Mouse (Mus musculus): ENCODE measurements at regions not wholly inside any gene's neighbourhood (a gene's known extent, or its start where the extent isn't known, plus 50 kb on each side); places are given as distances from the start of the nearest gene placed in this dataset.

GRCm38 (mm10) chr13:6236503-6236902 is 311.4 kb upstream of the Pitrm1 start:
- Histone ChIP-seq H3K27me3 (ENCODE audit: control insufficient read depth in 1 of 2, insufficient read depth in 2 of 2, low read length in 2 of 2) (no peaks in the 10 kb centered on the region), H3K9ac (ENCODE audit: control insufficient read depth, low read depth, low read length, poor library complexity, severe bottlenecking) (no peak overlapping the region), H3K9me3 (replicated peaks; ENCODE audit: insufficient read depth, low read length) (no peaks in the 10 kb centered on the region), H3K36me3 (ENCODE audit: control insufficient read depth in 1 of 2, insufficient read depth in 2 of 2, low read length in 2 of 2) (no peaks in the 10 kb centered on the region), H3K4me1 (ENCODE audit: control insufficient read depth in 1 of 2, insufficient read depth in 2 of 2, low read length in 2 of 2) (no peaks in the 10 kb centered on the region), H3K27ac (ENCODE audit: control insufficient read depth, low read depth, low read length) (no peak overlapping the region), H3K4me3 (ENCODE audit: control insufficient read depth in 1 of 2, insufficient read depth in 1 of 2, low read depth in 2 of 2, low read length in 2 of 2) (no peak overlapping the region), H3K79me2 (ENCODE audit: control insufficient read depth, insufficient read depth, low read length, poor library complexity) (no peaks in the 10 kb centered on the region)
- DNase-seq (ENCODE audit: low read depth, low spot score): no peak
- no peak for TF ChIP-seq EP300 (IDR thresholded peaks at IDR 0.05; ENCODE audit: low read depth in 1 of 2, low read length in 2 of 2)

- TF ChIP-seq NRF1 (IDR thresholded peaks at IDR 0.05; ENCODE audit: insufficient read depth, low read depth, low read length, poor library complexity, severe bottlenecking): no peak
- TF ChIP-seq SMC3 (IDR thresholded peaks at IDR 0.05; ENCODE audit: low read depth, low read length): no peak
- TF ChIP-seq JUND (IDR thresholded peaks at IDR 0.05; ENCODE audit: low read depth, low read length): no peak
- TF ChIP-seq USF2 (IDR thresholded peaks at IDR 0.05; ENCODE audit: borderline replicate concordance in 1 of 2, insufficient read depth in 1 of 2, low read depth in 1 of 2, low read length in 2 of 2): no peak
- no peak for TF ChIP-seq ETS1 (IDR thresholded peaks at IDR 0.05; ENCODE audit: low read depth, low read length)
- no peak for TF ChIP-seq CHD2 (IDR thresholded peaks at IDR 0.05; ENCODE audit: low read length)
- TF ChIP-seq MYC (IDR thresholded peaks at IDR 0.05; ENCODE audit: low read depth, low read length): no peak
- no peak for TF ChIP-seq CTCF (IDR thresholded peaks at IDR 0.05 in 2 of 3, conservative IDR thresholded peaks at IDR 0.05 in 1 of 3; ENCODE audit: control insufficient read depth in 1 of 3, insufficient read depth in 1 of 3, low read depth in 2 of 3, low read length in 3 of 3, poor library complexity in 1 of 3, severe bottlenecking in 1 of 3)
- TF ChIP-seq ELF1 (IDR thresholded peaks at IDR 0.05; ENCODE audit: low read depth, low read length): no peak
- no peak for TF ChIP-seq MAZ (IDR thresholded peaks at IDR 0.05; ENCODE audit: low read depth, low read length)
- no peak overlapping the region for H3K27ac ChIP-seq (ENCODE audit: control insufficient read depth, low read depth, low read length)
- no peaks in the 10 kb centered on the region for H3K36me3 ChIP-seq (ENCODE audit: control insufficient read depth in 1 of 2, insufficient read depth in 2 of 2, low read length in 2 of 2)
- H3K4me1 ChIP-seq (ENCODE audit: control insufficient read depth in 1 of 2, insufficient read depth in 2 of 2, low read length in 2 of 2): no peaks in the 10 kb centered on the region
- H3K27me3 ChIP-seq (ENCODE audit: control insufficient read depth in 1 of 2, insufficient read depth in 2 of 2, low read length in 2 of 2): no peaks in the 10 kb centered on the region
- DNase-seq (ENCODE audit: low read depth, low spot score): no peak
- no peak overlapping the region for H3K9ac ChIP-seq (ENCODE audit: control insufficient read depth, low read depth, low read length, poor library complexity, severe bottlenecking)
- no peak overlapping the region for H3K4me3 ChIP-seq (ENCODE audit: control insufficient read depth in 1 of 2, insufficient read depth in 1 of 2, low read depth in 2 of 2, low read length in 2 of 2)
- H3K79me2 ChIP-seq (ENCODE audit: control insufficient read depth, insufficient read depth, low read length, poor library complexity): no peaks in the 10 kb centered on the region
- no peaks in the 10 kb centered on the region for H3K9me3 ChIP-seq (replicated peaks; ENCODE audit: insufficient read depth, low read length)
Observed at GRCm38 (mm10) chr13:6237201-6237600, 310.7 kb upstream of the Pitrm1 start.

- Histone ChIP-seq H3K27ac (ENCODE audit: control insufficient read depth, low read depth, low read length) (no peak overlapping the region), H3K9ac (ENCODE audit: control insufficient read depth, low read depth, low read length, poor library complexity, severe bottlenecking) (no peak overlapping the region), H3K79me2 (ENCODE audit: control insufficient read depth, insufficient read depth, low read length, poor library complexity) (no peaks in the 10 kb centered on the region), H3K36me3 (ENCODE audit: control insufficient read depth in 1 of 2, insufficient read depth in 2 of 2, low read length in 2 of 2) (no peaks in the 10 kb centered on the region), H3K4me1 (ENCODE audit: control insufficient read depth in 1 of 2, insufficient read depth in 2 of 2, low read length in 2 of 2) (no peaks in the 10 kb centered on the region), H3K27me3 (ENCODE audit: control insufficient read depth in 1 of 2, insufficient read depth in 2 of 2, low read length in 2 of 2) (no peaks in the 10 kb centered on the region), H3K9me3 (replicated peaks; ENCODE audit: insufficient read depth, low read length) (no peaks in the 10 kb centered on the region), H3K4me3 (ENCODE audit: control insufficient read depth in 1 of 2, insufficient read depth in 1 of 2, low read depth in 2 of 2, low read length in 2 of 2) (no peak overlapping the region)
- TF ChIP-seq NELFE (IDR thresholded peaks at IDR 0.05; ENCODE audit: low read depth, low read length) (no peak), MXI1 (IDR thresholded peaks at IDR 0.05; ENCODE audit: low read depth, low read length) (no peak), KAT2A (conservative IDR thresholded peaks at IDR 0.05; ENCODE audit: low read depth, low read length) (no peak), MEF2A (IDR thresholded peaks at IDR 0.05; ENCODE audit: extremely low read depth, insufficient replicate concordance, low read depth, low read length, poor library complexity, severe bottlenecking) (no peak), MYB (IDR thresholded peaks at IDR 0.05; ENCODE audit: low read depth, low read length) (no peak), POLR2AphosphoS5 (IDR thresholded peaks at IDR 0.05; ENCODE audit: borderline replicate concordance, low read depth, low read length) (no peak), ETS1 (IDR thresholded peaks at IDR 0.05; ENCODE audit: low read depth, low read length) (no peak), BHLHE40 (IDR thresholded peaks at IDR 0.05; ENCODE audit: borderline replicate concordance, low read depth, low read length) (no peak), TCF12 (IDR thresholded peaks at IDR 0.05; ENCODE audit: low read depth, low read length) (no peak), POLR2AphosphoS2 (IDR thresholded peaks at IDR 0.05; ENCODE audit: low read length) (no peak)
- DNase-seq (ENCODE audit: low read depth, low spot score): no peak
Observed at GRCm38 (mm10) chr13:6240855-6241254, 307.1 kb upstream of the Pitrm1 start.
